Mouse (Mus musculus): ENCODE measurements at regions not wholly inside any gene's neighbourhood (a gene's known extent, or its start where the extent isn't known, plus 50 kb on each side); places are given as distances from the start of the nearest gene placed in this dataset.
"Not testable (repeated sequence)": the region's sequence is repeated elsewhere in the genome, so short reads cannot be mapped to it uniquely, and the experiment has no call there.

DNA sequence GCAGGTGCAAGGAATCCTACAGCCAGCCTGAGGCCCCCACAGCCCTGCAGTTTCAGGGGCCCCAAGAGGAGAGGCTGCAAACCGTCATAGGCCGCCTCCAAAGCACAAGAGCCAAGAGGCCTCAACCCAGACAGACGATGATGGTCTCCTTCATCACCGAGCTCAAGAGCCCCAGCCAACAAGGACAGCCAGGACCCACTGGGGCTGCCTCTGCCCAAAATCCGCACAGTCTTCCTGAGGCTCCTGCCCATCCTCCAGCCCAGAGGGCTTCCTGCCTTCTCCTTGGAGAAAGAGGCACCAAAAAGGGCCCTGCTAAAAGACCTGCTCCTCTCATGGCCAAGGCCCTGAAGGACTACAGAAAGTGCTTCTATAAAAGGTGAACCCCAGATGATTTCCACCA lies 112.3 kb downstream of the Nus1 start:
- not testable (repeated sequence) for DNase-seq (ENCODE audit: extremely low spot score in 1 of 2, low spot score in 1 of 2)

- no peak for DNase-seq (ENCODE audit: extremely low spot score in 1 of 2, low spot score in 1 of 2)
These were observed 113.5 kb downstream of the Nus1 start for GRCm38 (mm10) chr10:52530846-52531245.

- no peak for DNase-seq (ENCODE audit: extremely low spot score in 1 of 2, low spot score in 1 of 2)
These were observed 116.0 kb downstream of the Nus1 start for GRCm38 (mm10) chr10:52533278-52533892.

- peak in 1 of 2 experiments; percentile 73 for DNase-seq (ENCODE audit: extremely low spot score in 1 of 2, low spot score in 1 of 2)
These were observed 116.5 kb downstream of the Nus1 start for GRCm38 (mm10) chr10:52533893-52534287.

- DNase-seq (ENCODE audit: extremely low spot score in 1 of 2, low spot score in 1 of 2) = no peak
These were observed 128.2 kb downstream of the Nus1 start for GRCm38 (mm10) chr10:52545566-52545965.

DNA sequence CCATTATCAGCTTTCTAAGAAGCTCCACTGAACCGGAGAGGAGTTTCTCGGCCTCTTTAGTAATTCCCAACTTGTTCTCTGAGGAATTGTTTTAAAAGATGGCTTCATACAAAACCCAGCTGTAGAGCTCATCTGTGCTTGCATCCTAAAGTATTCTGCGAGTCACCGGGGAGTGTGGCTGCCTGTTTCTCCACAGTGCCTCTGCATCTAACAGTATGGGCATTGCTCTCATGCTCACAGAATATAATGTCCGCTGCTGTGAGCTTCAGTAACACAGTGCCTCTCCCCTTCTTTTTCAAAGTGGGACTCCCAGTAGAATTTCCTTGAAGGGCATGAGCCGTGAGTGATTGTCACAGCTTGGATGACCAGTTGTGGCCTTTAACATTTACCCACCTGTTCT lies 113.0 kb upstream of the Slc35f1 start:
- DNase-seq (ENCODE audit: extremely low spot score in 1 of 2, low spot score in 1 of 2) = no peak

DNA sequence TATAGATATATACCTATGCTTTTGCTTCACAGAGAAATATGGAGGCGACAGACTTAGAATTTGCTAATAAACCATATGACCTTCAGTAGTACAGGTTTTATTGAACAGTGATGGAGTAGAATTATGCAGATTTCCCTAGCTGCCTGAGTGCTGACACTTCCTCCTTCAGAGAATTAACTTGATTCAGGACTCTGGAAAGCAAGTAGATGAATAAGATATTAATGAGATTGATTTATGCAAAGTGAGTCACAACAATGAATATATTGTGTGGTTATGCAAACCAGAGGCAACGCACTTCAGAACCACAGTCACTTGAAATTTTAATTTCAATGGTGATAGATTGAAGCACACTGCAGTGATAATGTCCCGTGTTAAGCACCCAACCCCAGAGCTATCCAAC lies 112.5 kb upstream of the Slc35f1 start:
- DNase-seq (ENCODE audit: extremely low spot score in 1 of 2, low spot score in 1 of 2) = no peak

- DNase-seq (ENCODE audit: extremely low spot score in 1 of 2, low spot score in 1 of 2) = no peak
These were observed 112.0 kb upstream of the Slc35f1 start for GRCm38 (mm10) chr10:52578238-52578832.

DNA sequence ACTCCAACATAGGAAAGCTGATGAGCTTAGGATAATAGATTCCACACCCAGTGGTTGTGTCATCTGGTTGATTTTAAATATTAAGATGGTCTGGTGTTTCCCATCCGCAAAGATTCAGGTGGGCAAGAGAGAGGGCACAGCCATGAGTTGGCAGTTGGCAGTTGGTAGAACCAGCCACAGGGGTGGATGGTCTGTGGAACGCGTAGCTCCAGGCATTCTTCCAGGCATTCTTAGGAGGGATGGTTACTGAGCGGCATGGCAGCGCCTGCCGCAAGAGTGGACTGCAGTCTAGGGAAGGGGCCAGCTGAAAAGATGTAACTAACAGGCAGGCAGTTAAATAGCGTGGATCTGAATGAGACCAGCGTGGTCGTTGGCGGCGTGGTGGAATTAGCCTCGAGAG lies 96.6 kb upstream of the Slc35f1 start:
- DNase-seq (ENCODE audit: extremely low spot score in 1 of 2, low spot score in 1 of 2) = no peak
